Mouse (Mus musculus): ENCODE data around the gene Tpr.
A peak's percentile ranks its signal among the peaks of the same experiment; 100 is the strongest.

Gene Tpr

GRCm38 (mm10) chr1:150392638-150393487 lies at the start of gene Tpr, which contains the start of gene Odr4:
Gene Tpr, plus strand, starts transcription at chr1:150392838.
Gene Odr4, minus strand, starts transcription at chr1:150393080.
- peak; percentile 99 for DNase-seq

GRCm38 (mm10) chr1:150360864-150361263 lies 31.8 kb upstream of the Tpr start:
- no peak for DNase-seq

GRCm38 (mm10) chr1:150372895-150373294 lies 19.7 kb upstream of the Tpr start:
- no peak for DNase-seq

GRCm38 (mm10) chr1:150374247-150374646 lies 18.4 kb upstream of the Tpr start:
- no peak for DNase-seq

- DNase-seq, result no peak
Observed at GRCm38 (mm10) chr1:150384138-150384537, 8.5 kb upstream of the Tpr start.

GRCm38 (mm10) chr1:150387572-150387971 lies 5.1 kb upstream of the Tpr start:
- DNase-seq, result no peak

- DNase-seq, result no peak
Observed at GRCm38 (mm10) chr1:150389390-150390129, 3.1 kb upstream of the Tpr start.

GRCm38 (mm10) chr1:150391931-150392637 lies 554 bp upstream of the Tpr start:
- no peak for DNase-seq

GRCm38 (mm10) chr1:150393488-150393852 lies 832 bp downstream of the Tpr start:
- DNase-seq, result no peak

GRCm38 (mm10) chr1:150396001-150396400 lies 3.4 kb downstream of the Tpr start:
- no peak for DNase-seq

- no peak for DNase-seq
Observed at GRCm38 (mm10) chr1:150403914-150404313, 11.3 kb downstream of the Tpr start.

GRCm38 (mm10) chr1:150404555-150404954 lies 11.9 kb downstream of the Tpr start:
- no peak for DNase-seq

- DNase-seq, result no peak
Observed at GRCm38 (mm10) chr1:150407285-150407684, 14.6 kb downstream of the Tpr start.

- DNase-seq, result no peak
Observed at GRCm38 (mm10) chr1:150409996-150410395, 17.4 kb downstream of the Tpr start.

GRCm38 (mm10) chr1:150416006-150416405 lies 23.4 kb downstream of the Tpr start:
- DNase-seq, result no peak

- DNase-seq, result no peak
Observed at GRCm38 (mm10) chr1:150418426-150418825, 25.8 kb downstream of the Tpr start.

- DNase-seq, result peak; percentile 13
Observed at GRCm38 (mm10) chr1:150425665-150426064, 33.0 kb downstream of the Tpr start.

- no peak for DNase-seq
Observed at GRCm38 (mm10) chr1:150426216-150426615, 33.6 kb downstream of the Tpr start.

- DNase-seq, result no peak
Observed at GRCm38 (mm10) chr1:150438641-150439040, 46.0 kb downstream of the Tpr start.

- DNase-seq, result no peak
Observed at GRCm38 (mm10) chr1:150441731-150442130, 49.1 kb downstream of the Tpr start.

- DNase-seq, result no peak
Observed at GRCm38 (mm10) chr1:150458977-150459376, 66.3 kb downstream of the Tpr start.

GRCm38 (mm10) chr1:150459599-150459998 lies 67.0 kb downstream of the Tpr start:
- DNase-seq, result no peak

GRCm38 (mm10) chr1:150460595-150460994 lies 68.0 kb downstream of the Tpr start:
- no peak for DNase-seq

Measured in kidney, postnatal 10 days (tissue).